Mouse (Mus musculus) embryonic fibroblast, embryonic 13.5 days (primary cell): ENCODE results near the gene Lyrm9.

Experiments used
- CTCF ChIP-seq: IDR thresholded peaks from 2 replicates; pipeline ENCODE4 v1.5.1; 2011; ENCODE audit warnings: mild to moderate bottlenecking, control low read depth, low read length, moderate library complexity, borderline replicate concordance; ENCODE audit not compliant: insufficient read depth
- POLR2A ChIP-seq: IDR thresholded peaks from 2 replicates; pipeline ENCODE4 v1.6.1; 2011; ENCODE audit warnings: low read depth, mild to moderate bottlenecking, control low read depth, low read length, moderate library complexity

DNA sequence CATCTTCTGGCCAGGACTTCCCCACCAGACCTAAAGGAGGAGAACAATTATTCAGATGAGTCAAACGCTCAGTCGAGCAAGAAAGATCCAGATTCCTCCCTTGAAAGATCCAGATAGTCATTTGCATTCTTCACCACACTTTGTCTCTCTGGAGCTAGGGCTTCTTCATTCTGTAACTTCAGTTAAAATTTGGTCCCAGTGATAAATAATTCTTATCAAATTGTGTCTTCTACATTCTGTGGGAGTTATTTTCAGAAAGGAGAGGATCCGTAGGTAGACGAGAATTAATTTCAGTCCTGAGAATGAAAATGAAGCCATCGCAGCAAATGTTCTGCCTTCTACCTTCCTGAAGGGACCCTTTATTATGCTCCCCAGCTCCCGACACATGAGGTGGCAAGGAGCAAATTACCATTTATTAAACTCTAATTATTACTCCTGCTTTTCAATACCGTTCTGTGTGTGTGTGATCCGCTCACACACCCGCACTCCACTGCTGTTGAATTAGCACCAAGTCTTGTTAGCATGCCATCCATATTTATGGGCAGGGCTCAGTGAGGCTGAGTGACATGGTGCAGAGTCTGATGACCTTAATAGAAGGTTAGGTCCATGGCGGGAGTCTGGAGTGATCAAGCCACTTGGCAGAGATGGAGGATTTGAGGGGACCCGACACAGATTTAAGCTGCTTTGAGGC, 36.9 kb upstream of the Lyrm9 start:
- TF ChIP-seq CTCF (no peak), POLR2A (no peak)
